21 mouse cellular contexts compared by ENCODE assay signal in the genomic region with DNA sequence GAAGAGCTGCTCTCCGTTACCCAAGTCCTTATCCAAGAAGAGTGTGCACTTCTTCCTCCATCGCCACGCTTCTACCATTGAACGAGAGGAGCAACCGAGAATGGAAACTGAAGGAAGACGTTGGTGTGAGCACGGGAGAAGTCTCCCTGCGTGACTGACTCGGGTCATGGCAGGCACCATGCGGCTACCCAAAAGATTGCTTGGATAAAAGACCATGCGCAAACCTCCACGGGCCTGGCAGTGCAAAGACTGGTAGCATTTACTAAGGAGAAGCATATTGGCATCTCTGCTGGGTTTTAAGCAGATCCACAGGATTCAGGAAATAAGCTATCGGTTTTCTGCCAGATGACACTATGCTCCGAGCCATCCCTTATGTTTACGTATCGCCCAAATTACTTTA.
DNase-seq lines count a peak whose midpoint lies in the region; ATAC-seq and TF ChIP-seq lines count a peak whose summit lies in the region.
"Had no signal": no experiment of that assay in that cellular context is flagged by ENCODE, and none has a peak within 500 bp of the region (broad histone marks: within the 10 kb centered on the region; RNA-seq: fewer than 3 reads in every experiment).

No protein-coding gene starts in this region.

- TF ChIP-seq POLR2A in cerebellum, adult 2 months (IDR thresholded peaks at IDR 0.05; ENCODE audit: borderline replicate concordance, insufficient read depth, low read length): peak; percentile 71; the same call in 1 of the 2 replicates

- no peaks in the 10 kb centered on the region for H3K27me3 ChIP-seq in cerebellum, adult 2 months (ENCODE audit: control insufficient read depth, insufficient read depth, low read length)
- H3K27me3 ChIP-seq: embryonic facial prominence, embryonic 12.5 days; forebrain, embryonic 12.5 days; hindbrain, embryonic 12.5 days; limb, embryonic 12.5 days; midbrain, embryonic 12.5 days; neural tube, embryonic 15.5 days had no signal

- no peak for TF ChIP-seq CTCF in cerebellum, adult 2 months (IDR thresholded peaks at IDR 0.05; ENCODE audit: borderline replicate concordance, insufficient read depth, low read depth, low read length)

- peak overlapping the region; percentile 68 for H3K4me3 ChIP-seq in cerebellum, adult 2 months (replicated peaks; ENCODE audit: insufficient read depth, low read depth, low read length)
- H3K4me3 ChIP-seq: embryonic facial prominence, embryonic 12.5 days; forebrain, embryonic 12.5 days; heart, adult 2 months; hindbrain, embryonic 12.5 days; limb, embryonic 12.5 days; midbrain, embryonic 12.5 days; neural tube, embryonic 15.5 days had no signal

- H3K4me1 ChIP-seq in cerebellum, adult 2 months (ENCODE audit: control insufficient read depth, insufficient read depth, low read length): peaks cover 5% of the 10 kb centered on the region; the same call in 1 of the 2 replicates
- H3K4me1 ChIP-seq: embryonic facial prominence, embryonic 12.5 days had no signal

- WGBS in cerebellum, adult 2 months: 12% methylated on average over 16 of the region's 16 CpGs

- peak overlapping the region; percentile 73 for H3K27ac ChIP-seq in cerebellum, adult 2 months (ENCODE audit: insufficient read depth, low read length)
- H3K27ac ChIP-seq: embryonic facial prominence, embryonic 12.5 days; forebrain, embryonic 12.5 days; heart, adult 2 months; hindbrain, embryonic 12.5 days; limb, embryonic 12.5 days; macrophage; midbrain, embryonic 12.5 days; neural tube, embryonic 15.5 days had no signal

- ATAC-seq in cerebellum, adult (ENCODE audit: insufficient number of reproducible peaks, low FRiP score, low TSS enrichment): peak; percentile 91
- ATAC-seq: inflammation-experienced regulatory T-cells, adult 6 months; liver, postnatal 0 days; lung, postnatal 0 days had no signal

- no peak for DNase-seq in cerebellum, postnatal 4 days (ENCODE audit: low spot score in 2 of 2)
- peak; percentile 15 for DNase-seq in R1 (ENCODE audit: low read depth, low spot score)
- DNase-seq in cerebellum, adult 2 months: peak; percentile 89 to 96
- peak; percentile 86 to 87 for DNase-seq in cerebellum, postnatal 25 days
- DNase-seq in kidney, postnatal 25 days: no peak
- no peak for DNase-seq in ovary, postnatal 10 days (ENCODE audit: low spot score)
- DNase-seq: adrenal gland, postnatal 36 days; gastrocnemius, postnatal 36 days; heart, adult 2 months; kidney, adult 18-20 months; liver, postnatal 0 days had no signal

Comparison
In these comparisons a context has a peak if more than half of its experiments do, and no peak if none do; other contexts are left out.
1. DNase-seq: peak in R1 (single experiment), cerebellum, adult 2 months (2 of 2) and cerebellum, postnatal 25 days (2 of 2); none in cerebellum, postnatal 4 days (0 of 2), kidney, postnatal 25 days (0 of 2) and ovary, postnatal 10 days (single experiment).